Mouse (Mus musculus): ENCODE data around the gene Anks1b. TPM values are rescaled to one million over a fixed set of nuclear protein-coding genes. Genes with fewer than 3 reads are reported as not detected.

The Anks1b gene
- polyA plus RNA-seq, 1 experiment from 2014 or later = 46.0 TPM

Other genes with a start within 250 kb of the Anks1b start
- gene Scyl2, start 187.2 kb upstream of the Anks1b start, polyA plus RNA-seq (2015; fragmentation: Nextera tagmentation; extraction: Ambion mirVana) = 10.5 and 11.0 TPM in 2 replicates
- 51.2 and 53.8 TPM in 2 replicates for gene Actr6, start 141.2 kb upstream of the Anks1b start, polyA plus RNA-seq (2015; fragmentation: Nextera tagmentation; extraction: Ambion mirVana)
- 29.9 and 31.9 TPM in 2 replicates for gene Uhrf1bp1l, start 128.5 kb upstream of the Anks1b start, polyA plus RNA-seq (2015; fragmentation: Nextera tagmentation; extraction: Ambion mirVana)